Mouse (Mus musculus): ENCODE measurements around the gene Exoc6b.

Gene Exoc6b

DNA sequence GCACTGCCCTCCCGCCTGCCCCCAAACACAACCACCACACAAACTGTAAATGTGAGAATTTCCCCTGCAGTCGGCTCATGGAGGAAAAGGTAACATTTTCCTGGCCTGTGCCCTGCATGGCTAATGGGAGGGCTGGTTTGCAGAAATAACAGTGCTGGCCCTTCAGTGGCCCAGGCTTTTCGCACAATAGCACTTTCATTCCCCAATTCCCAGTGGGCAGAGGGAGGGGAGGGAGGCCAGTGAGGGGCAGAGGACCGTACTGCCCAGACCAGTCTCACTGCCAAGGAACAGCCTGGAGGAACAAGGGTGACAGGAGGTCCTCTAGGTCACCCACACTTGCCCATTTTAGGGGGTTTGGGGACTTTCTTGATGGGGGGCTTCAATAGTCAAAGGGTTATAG, 491.4 kb downstream of the Exoc6b start:
- DNase-seq (ENCODE audit: low read depth, low spot score), result no peak
- H3K27me3 ChIP-seq (ENCODE audit: control insufficient read depth, insufficient read depth, low read length, poor library complexity, severe bottlenecking), result no peaks in the 10 kb centered on the region
- no peaks in the 10 kb centered on the region for H3K36me3 ChIP-seq (ENCODE audit: control insufficient read depth, insufficient read depth, low read length, poor library complexity, severe bottlenecking)

- Histone ChIP-seq H3K36me3 (ENCODE audit: control insufficient read depth, insufficient read depth, low read length, poor library complexity, severe bottlenecking) (no peaks in the 10 kb centered on the region), H3K27me3 (ENCODE audit: control insufficient read depth, insufficient read depth, low read length, poor library complexity, severe bottlenecking) (no peaks in the 10 kb centered on the region)
- no peak for DNase-seq (ENCODE audit: low read depth, low spot score)
Measured at GRCm38 (mm10) chr6:84573905-84574660, 495.2 kb downstream of the Exoc6b start.

GRCm38 (mm10) chr6:84570039-84570438, 499.3 kb downstream of the Exoc6b start:
- DNase-seq (ENCODE audit: low read depth, low spot score), result no peak
- no peaks in the 10 kb centered on the region for H3K36me3 ChIP-seq (ENCODE audit: control insufficient read depth, insufficient read depth, low read length, poor library complexity, severe bottlenecking)
- H3K27me3 ChIP-seq (ENCODE audit: control insufficient read depth, insufficient read depth, low read length, poor library complexity, severe bottlenecking), result no peaks in the 10 kb centered on the region

DNA sequence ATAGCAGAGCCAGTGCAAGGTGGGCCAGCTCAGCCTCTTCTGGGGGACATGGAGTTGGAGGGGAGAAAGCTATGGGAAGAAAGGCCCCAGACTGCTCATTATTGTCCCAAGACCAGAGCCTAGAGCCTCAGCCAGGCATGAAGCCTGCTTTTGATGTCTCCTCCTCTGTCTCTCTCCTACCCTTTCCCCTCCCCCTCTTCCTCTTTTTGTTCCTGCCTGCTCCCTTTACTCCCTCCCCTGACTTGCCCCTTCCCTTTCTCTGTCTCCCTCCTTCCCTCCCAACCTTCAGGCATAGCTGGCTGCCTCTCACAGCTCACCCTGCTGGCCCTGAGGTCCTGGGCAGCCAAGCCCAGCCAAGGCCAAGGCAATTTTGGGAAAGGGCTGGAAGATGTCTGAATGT, 499.7 kb downstream of the Exoc6b start:
- Histone ChIP-seq H3K27me3 (ENCODE audit: control insufficient read depth, insufficient read depth, low read length, poor library complexity, severe bottlenecking) (no peaks in the 10 kb centered on the region), H3K36me3 (ENCODE audit: control insufficient read depth, insufficient read depth, low read length, poor library complexity, severe bottlenecking) (no peaks in the 10 kb centered on the region)
- DNase-seq (ENCODE audit: low read depth, low spot score), result no peak

- no peak for DNase-seq (ENCODE audit: low read depth, low spot score)
- no peaks in the 10 kb centered on the region for H3K36me3 ChIP-seq (ENCODE audit: control insufficient read depth, insufficient read depth, low read length, poor library complexity, severe bottlenecking)
- no peaks in the 10 kb centered on the region for H3K27me3 ChIP-seq (ENCODE audit: control insufficient read depth, insufficient read depth, low read length, poor library complexity, severe bottlenecking)
Measured at GRCm38 (mm10) chr6:84568880-84569279, 500.4 kb downstream of the Exoc6b start.
